Mouse (Mus musculus) cerebellum, postnatal 4 days (tissue): ENCODE results near the gene Fbxo42.
"Not testable (repeated sequence)": the region's sequence is repeated elsewhere in the genome, so short reads cannot be mapped to it uniquely, and the experiment has no call there.

Experiments
- DNase-seq, 2 experiments: peaks; one replicate each; pipeline ENCODE4 v3.0.0; 2022; ENCODE audit warnings: low spot score in 2 of 2, mixed read lengths in 1 of 2

Fbxo42 gene

GRCm38 (mm10) chr4:141136126-141136525, 11.6 kb upstream of the Fbxo42 start:
- no peak for DNase-seq

- not testable (repeated sequence) for DNase-seq
Measured at GRCm38 (mm10) chr4:141137740-141138139, 10.0 kb upstream of the Fbxo42 start.

- DNase-seq, result no peak
Measured at GRCm38 (mm10) chr4:141138425-141139115, 9.1 kb upstream of the Fbxo42 start.

- peak; percentile 93 to 98 for DNase-seq
Measured at GRCm38 (mm10) chr4:141139116-141139970, 8.4 kb upstream of the Fbxo42 start, which contains the start of gene Szrd1. Gene Szrd1 (minus strand): TSS chr4:141139775.

GRCm38 (mm10) chr4:141140354-141140753, 7.4 kb upstream of the Fbxo42 start:
- DNase-seq, result not testable (repeated sequence)

GRCm38 (mm10) chr4:141140967-141141366, 6.7 kb upstream of the Fbxo42 start:
- no peak for DNase-seq

GRCm38 (mm10) chr4:141142285-141142811, 5.4 kb upstream of the Fbxo42 start:
- DNase-seq, result peak in 1 of 2 experiments; percentile 67

- not testable (repeated sequence) for DNase-seq
Measured at GRCm38 (mm10) chr4:141145124-141145523, 2.6 kb upstream of the Fbxo42 start.

GRCm38 (mm10) chr4:141146491-141147033, 1.2 kb upstream of the Fbxo42 start:
- DNase-seq, result no peak

- no peak for DNase-seq
Measured at GRCm38 (mm10) chr4:141148009-141148801, 492 bp downstream of the Fbxo42 start.

- no peak for DNase-seq
Measured at GRCm38 (mm10) chr4:141149116-141149515, 1.4 kb downstream of the Fbxo42 start.

GRCm38 (mm10) chr4:141157485-141157884, 9.8 kb downstream of the Fbxo42 start:
- DNase-seq, result no peak

GRCm38 (mm10) chr4:141158609-141159008, 10.9 kb downstream of the Fbxo42 start:
- no peak for DNase-seq

GRCm38 (mm10) chr4:141159093-141159492, 11.4 kb downstream of the Fbxo42 start:
- no peak for DNase-seq

GRCm38 (mm10) chr4:141159666-141160065, 12.0 kb downstream of the Fbxo42 start:
- no peak for DNase-seq

GRCm38 (mm10) chr4:141160193-141160592, 12.5 kb downstream of the Fbxo42 start:
- DNase-seq, result no peak

GRCm38 (mm10) chr4:141161699-141162208, 14.0 kb downstream of the Fbxo42 start:
- no peak for DNase-seq

GRCm38 (mm10) chr4:141163729-141164128, 16.0 kb downstream of the Fbxo42 start:
- DNase-seq, result no peak

GRCm38 (mm10) chr4:141165744-141166292, 18.1 kb downstream of the Fbxo42 start:
- DNase-seq, result no peak

GRCm38 (mm10) chr4:141167156-141167555, 19.4 kb downstream of the Fbxo42 start:
- DNase-seq, result no peak

- no peak for DNase-seq
Measured at GRCm38 (mm10) chr4:141172121-141172520, 24.4 kb downstream of the Fbxo42 start.
